Mouse (Mus musculus): Measurements from ENCODE around the gene Brox.

Gene Brox

GRCm38 (mm10) chr1:183267666-183268065 is 29.4 kb downstream of the Brox start:
- DNase-seq, result no peak

GRCm38 (mm10) chr1:183265921-183266467 is 31.1 kb downstream of the Brox start:
- no peak for DNase-seq

DNA sequence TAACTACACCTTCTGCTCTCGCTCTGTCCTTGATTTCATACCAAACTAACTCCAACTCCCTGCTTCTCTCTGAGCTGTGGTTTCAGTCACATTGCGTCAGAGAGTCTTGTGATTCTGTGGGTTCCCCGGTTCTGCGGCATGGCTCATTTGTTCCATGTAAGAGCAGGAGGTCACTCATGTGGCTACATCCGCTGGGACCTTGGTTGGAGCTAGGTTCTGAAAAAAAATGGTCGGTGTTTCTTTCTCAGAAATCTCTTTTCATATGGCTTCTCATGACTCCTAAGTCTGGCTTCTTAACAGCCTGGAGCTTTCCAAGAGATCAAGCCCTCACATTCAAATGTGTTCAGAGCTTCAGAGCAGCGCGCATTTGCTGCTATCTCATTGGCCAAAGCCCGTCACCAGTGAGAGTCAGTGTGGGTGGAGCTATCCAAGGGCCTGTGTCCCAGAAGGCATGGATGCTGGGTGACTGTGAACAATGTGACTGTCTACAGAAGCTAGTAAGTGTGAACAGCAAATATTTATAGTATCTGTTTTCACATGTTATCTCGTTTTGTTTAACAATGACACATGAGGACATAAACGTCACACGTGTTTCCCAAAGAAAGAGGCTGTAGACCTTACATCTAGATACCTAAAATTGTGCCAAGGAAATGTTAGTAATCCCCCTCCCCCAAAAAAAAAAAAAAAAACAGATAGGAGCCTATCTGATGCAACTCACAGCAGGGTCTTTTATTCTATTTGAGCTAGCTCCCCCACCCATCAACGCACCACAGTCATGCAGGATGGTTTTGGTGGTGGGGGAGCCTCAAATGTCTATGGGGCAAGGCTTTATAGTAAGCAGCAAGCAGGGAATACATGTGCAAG is 32.7 kb downstream of the Brox start:
- no peak for DNase-seq

- DNase-seq, result no peak
Observed at GRCm38 (mm10) chr1:183252574-183252973, 44.5 kb downstream of the Brox start.

DNA sequence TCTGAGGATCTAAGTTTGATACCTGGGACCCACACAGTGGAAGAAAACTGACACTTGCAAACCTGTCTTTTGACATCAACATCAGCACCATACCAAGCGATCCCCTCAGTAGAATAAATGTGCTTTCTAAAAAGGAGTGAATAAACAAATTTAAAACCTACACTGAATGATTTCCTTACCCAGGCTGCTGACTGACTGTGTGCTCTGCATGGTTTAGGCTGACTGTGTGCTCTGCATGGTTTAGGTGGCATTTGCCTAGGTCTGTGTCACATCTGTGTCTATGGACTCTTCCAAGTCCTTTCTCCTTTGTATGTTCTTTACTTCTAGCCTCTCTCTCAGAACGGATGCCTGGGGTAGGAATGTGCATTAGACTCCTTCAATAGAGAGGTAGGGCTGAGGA is 45.3 kb downstream of the Brox start:
- no peak for DNase-seq

GRCm38 (mm10) chr1:183250612-183251011 is 46.5 kb downstream of the Brox start:
- no peak for DNase-seq

- DNase-seq, result no peak
Observed at GRCm38 (mm10) chr1:183248144-183248543, 48.9 kb downstream of the Brox start.

GRCm38 (mm10) chr1:183243293-183243692 is 53.8 kb downstream of the Brox start:
- peak; percentile 13 to 26 for DNase-seq

DNA sequence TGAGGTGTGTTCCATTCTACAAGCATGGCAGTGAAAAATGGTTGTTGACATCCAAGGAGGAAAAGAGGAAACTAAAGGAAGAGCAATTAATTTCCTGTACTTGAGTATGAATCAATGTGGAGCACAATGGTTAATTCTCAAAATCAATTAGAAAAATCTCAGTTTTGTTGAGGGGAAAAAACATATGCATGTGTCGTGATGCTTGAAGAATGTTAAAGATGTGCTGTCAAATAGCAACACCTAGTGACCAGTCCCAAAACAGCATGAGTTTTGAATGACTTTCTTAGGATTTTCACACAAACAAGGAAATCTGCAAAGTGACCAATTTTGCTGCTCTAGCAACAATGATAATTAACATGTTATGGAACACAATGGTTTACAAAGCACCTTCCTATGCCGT is 59.2 kb downstream of the Brox start:
- DNase-seq, result no peak

- DNase-seq, result no peak
Observed at GRCm38 (mm10) chr1:183236460-183236859, 60.6 kb downstream of the Brox start.

- peak; percentile 21 to 43 for DNase-seq
Observed at GRCm38 (mm10) chr1:183233679-183234174, 63.3 kb downstream of the Brox start.

GRCm38 (mm10) chr1:183232985-183233678 is 63.9 kb downstream of the Brox start:
- no peak for DNase-seq

DNA sequence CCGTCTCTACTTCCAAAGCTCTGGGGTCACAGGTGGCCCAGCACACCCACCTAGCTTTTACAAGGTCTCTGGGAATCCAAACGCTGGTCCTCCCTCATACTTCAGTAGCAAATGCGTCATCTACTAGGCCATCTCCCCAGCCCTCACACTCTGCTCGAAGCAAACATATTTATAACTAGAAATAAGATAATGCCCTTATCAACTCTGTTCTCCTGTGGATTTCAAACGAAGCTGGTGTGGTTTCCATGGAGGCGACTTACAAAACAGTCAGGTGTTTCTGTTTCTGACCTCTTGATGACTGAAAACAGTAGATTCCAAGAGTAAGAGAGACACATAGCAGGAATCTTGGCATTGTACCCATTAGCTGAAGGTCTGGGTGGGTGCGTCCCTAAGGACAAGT is 69.6 kb downstream of the Brox start:
- no peak for DNase-seq
